Mouse (Mus musculus): ENCODE measurements around the gene Agap1. TPM values are rescaled to one million over a fixed set of nuclear protein-coding genes. Genes with fewer than 3 reads are reported as not detected.

Agap1 gene
- polyA plus RNA-seq, 1 experiment from 2014 or later, result 17.6 TPM

DNA sequence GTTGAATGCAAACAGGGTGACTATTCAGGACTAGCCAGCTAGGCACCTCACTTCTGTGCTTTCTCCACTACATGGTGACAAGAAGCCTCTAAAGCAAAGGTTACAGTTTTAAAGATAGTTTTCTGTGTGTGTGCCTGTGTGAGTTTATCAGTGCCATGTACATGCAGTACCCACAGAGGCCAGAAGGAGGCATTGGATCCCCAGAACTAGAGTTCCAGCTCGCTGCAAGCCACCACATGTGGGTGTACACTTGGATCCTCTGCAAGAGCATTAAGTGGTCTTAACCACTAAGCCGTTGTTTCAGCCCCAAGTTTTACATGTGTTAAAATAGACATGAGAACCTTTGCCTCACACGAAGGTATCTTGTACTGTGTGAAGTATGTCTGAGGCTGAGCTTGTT, 219.1 kb downstream of the Agap1 start:
- Histone ChIP-seq H3K27me3 (ENCODE audit: control insufficient read depth, insufficient read depth, low read length) (no peaks in the 10 kb centered on the region), H3K9me3 (ENCODE audit: control insufficient read depth, low read depth, low read length) (no peaks in the 10 kb centered on the region), H3K4me1 (ENCODE audit: control insufficient read depth, insufficient read depth, low read length) (no peaks in the 10 kb centered on the region), H3K27ac (ENCODE audit: low read length) (no peak overlapping the region), H3K4me2 (replicated peaks; ENCODE audit: low read depth, low read length) (no peak overlapping the region), H3K9ac (replicated peaks; ENCODE audit: low read depth, low read length) (no peak overlapping the region), H3K4me3 (ENCODE audit: low read depth, low read length) (no peak overlapping the region), H3K36me3 (ENCODE audit: control insufficient read depth, insufficient read depth, low read length) (peaks cover 18% of the 10 kb centered on the region; the same call in 1 of the 2 replicates)
- 83% methylated on average over 3 of the region's 3 CpGs for WGBS
- no peak for ATAC-seq (ENCODE audit: insufficient number of reproducible peaks, insufficient read depth, low FRiP score, low read depth)

DNA sequence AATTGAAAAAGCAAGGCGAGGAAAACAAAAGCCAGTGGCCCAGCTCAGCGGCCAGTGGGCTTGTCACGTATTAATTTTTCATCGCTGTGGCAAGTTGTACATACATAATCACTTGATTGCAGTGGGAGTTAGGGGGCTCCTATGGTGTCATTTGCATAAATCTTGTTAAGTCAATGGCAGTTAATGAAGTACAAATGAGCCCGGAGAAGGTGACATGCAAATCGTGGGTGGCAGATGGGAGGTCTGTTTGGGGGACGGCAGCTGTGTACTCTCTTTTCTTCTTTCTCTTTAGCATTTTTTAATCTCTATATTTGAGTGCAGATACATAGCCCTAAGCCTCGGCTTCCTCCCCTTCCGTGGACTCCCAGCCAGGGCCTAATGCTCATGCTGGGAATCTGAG, 220.1 kb downstream of the Agap1 start:
- H3K4me3 ChIP-seq (ENCODE audit: low read depth, low read length), result no peak overlapping the region
- H3K27me3 ChIP-seq (ENCODE audit: control insufficient read depth, insufficient read depth, low read length), result no peaks in the 10 kb centered on the region
- no peaks in the 10 kb centered on the region for H3K4me1 ChIP-seq (ENCODE audit: control insufficient read depth, insufficient read depth, low read length)
- 86% methylated on average over 9 of the region's 9 CpGs for WGBS
- H3K9me3 ChIP-seq (ENCODE audit: control insufficient read depth, low read depth, low read length), result no peaks in the 10 kb centered on the region
- no peak overlapping the region for H3K27ac ChIP-seq (ENCODE audit: low read length)
- ATAC-seq (ENCODE audit: insufficient number of reproducible peaks, insufficient read depth, low FRiP score, low read depth), result no peak
- H3K4me2 ChIP-seq (replicated peaks; ENCODE audit: low read depth, low read length), result no peak overlapping the region
- H3K36me3 ChIP-seq (ENCODE audit: control insufficient read depth, insufficient read depth, low read length), result peaks cover 18% of the 10 kb centered on the region; the same call in 1 of the 2 replicates
- no peak overlapping the region for H3K9ac ChIP-seq (replicated peaks; ENCODE audit: low read depth, low read length)

DNA sequence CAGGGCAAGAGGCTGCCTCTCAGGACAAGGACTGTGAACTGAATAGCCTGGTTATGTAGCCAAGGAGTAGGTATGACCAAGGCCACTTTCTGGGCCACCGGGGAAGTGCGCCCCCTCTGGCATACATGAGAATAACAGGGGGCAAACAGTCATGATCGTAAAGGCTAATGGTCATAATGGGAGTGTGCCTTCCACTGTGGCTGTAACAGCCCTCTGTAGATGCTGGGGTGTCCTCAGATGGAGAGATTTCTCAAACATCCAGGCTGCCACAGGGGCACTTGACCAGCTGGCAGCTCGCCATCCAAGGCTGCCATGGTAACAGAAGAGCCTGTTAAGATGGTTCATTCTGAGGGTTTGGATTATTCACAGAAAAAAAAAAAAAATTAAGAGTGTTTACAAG, 221.8 kb downstream of the Agap1 start:
- no peak for ATAC-seq (ENCODE audit: insufficient number of reproducible peaks, insufficient read depth, low FRiP score, low read depth)

DNA sequence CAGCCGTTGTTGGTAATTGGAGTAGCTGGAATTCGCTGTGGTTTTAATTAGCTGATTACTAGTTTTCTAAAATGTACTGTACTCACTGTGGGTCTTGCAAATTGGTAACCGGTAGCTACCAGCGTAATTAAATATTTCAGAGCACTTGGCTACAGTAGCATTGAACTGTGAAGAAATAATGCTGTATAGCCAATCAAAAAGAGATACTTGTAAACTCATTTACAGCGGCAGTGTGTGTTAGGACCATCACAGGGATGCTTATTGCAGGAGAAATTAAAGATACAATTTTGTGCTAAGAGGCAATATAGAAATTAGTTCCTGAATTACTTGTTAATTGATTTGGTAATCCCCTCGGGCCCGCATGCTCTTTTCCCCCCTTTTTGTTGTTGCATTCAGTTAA, 226.1 kb downstream of the Agap1 start:
- H3K27me3 ChIP-seq (ENCODE audit: control insufficient read depth, insufficient read depth, low read length), result no peaks in the 10 kb centered on the region
- 94% methylated on average over 7 of the region's 7 CpGs for WGBS

More for the DNA sequence above, 221.8 kb downstream of the Agap1 start:
- Histone ChIP-seq H3K9me3 (ENCODE audit: control insufficient read depth, low read depth, low read length) (no peaks in the 10 kb centered on the region), H3K4me1 (ENCODE audit: control insufficient read depth, insufficient read depth, low read length) (no peaks in the 10 kb centered on the region), H3K36me3 (ENCODE audit: control insufficient read depth, insufficient read depth, low read length) (peaks cover 13% of the 10 kb centered on the region; the same call in 1 of the 2 replicates), H3K27me3 (ENCODE audit: control insufficient read depth, insufficient read depth, low read length) (no peaks in the 10 kb centered on the region), H3K4me2 (replicated peaks; ENCODE audit: low read depth, low read length) (no peak overlapping the region), H3K27ac (ENCODE audit: low read length) (no peak overlapping the region), H3K4me3 (ENCODE audit: low read depth, low read length) (no peak overlapping the region), H3K9ac (replicated peaks; ENCODE audit: low read depth, low read length) (no peak overlapping the region)
- WGBS, result 68% methylated on average over 4 of the region's 4 CpGs

DNA sequence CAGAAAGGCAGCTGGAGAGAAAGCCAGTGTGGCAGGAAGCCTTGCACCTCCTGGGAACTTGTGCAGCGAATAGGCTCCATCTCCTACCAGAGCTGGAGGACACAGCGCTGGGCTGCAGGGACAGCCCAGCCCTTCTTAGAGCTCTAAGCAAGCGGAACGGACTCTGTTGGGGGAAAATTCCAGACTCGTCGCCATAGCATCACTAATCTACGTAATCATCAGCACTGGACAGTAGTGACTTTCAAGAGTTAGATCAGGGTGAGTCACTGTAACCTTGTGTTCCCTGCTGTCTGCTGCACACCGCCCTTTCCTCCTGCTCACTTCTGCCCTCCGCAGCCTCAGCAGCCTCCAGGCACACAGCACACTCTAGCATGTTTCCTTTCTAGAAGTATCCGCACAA, 234.3 kb downstream of the Agap1 start:
- no peaks in the 10 kb centered on the region for H3K9me3 ChIP-seq (ENCODE audit: control insufficient read depth, low read depth, low read length)
- H3K4me2 ChIP-seq (replicated peaks; ENCODE audit: low read depth, low read length), result no peak overlapping the region
- no peak for ATAC-seq (ENCODE audit: insufficient number of reproducible peaks, insufficient read depth, low FRiP score, low read depth)
- no peaks in the 10 kb centered on the region for H3K27me3 ChIP-seq (ENCODE audit: control insufficient read depth, insufficient read depth, low read length)
- 79% methylated on average over 10 of the region's 10 CpGs for WGBS
- H3K36me3 ChIP-seq (ENCODE audit: control insufficient read depth, insufficient read depth, low read length), result 0 out of 2 replicates have a peak, but pooled peaks cover 2% of the 10 kb centered on the region
- no peak overlapping the region for H3K4me3 ChIP-seq (ENCODE audit: low read depth, low read length)
- no peak overlapping the region for H3K9ac ChIP-seq (replicated peaks; ENCODE audit: low read depth, low read length)
- no peak overlapping the region for H3K27ac ChIP-seq (ENCODE audit: low read length)
- 0 out of 2 replicates have a peak, but pooled peaks cover 6% of the 10 kb centered on the region for H3K4me1 ChIP-seq (ENCODE audit: control insufficient read depth, insufficient read depth, low read length)

More for the DNA sequence above, 226.1 kb downstream of the Agap1 start:
- Histone ChIP-seq H3K4me2 (replicated peaks; ENCODE audit: low read depth, low read length) (no peak overlapping the region), H3K36me3 (ENCODE audit: control insufficient read depth, insufficient read depth, low read length) (peaks cover 2% of the 10 kb centered on the region; the same call in 1 of the 2 replicates), H3K4me3 (ENCODE audit: low read depth, low read length) (no peak overlapping the region), H3K9me3 (ENCODE audit: control insufficient read depth, low read depth, low read length) (no peaks in the 10 kb centered on the region), H3K4me1 (ENCODE audit: control insufficient read depth, insufficient read depth, low read length) (no peaks in the 10 kb centered on the region), H3K9ac (replicated peaks; ENCODE audit: low read depth, low read length) (no peak overlapping the region), H3K27ac (ENCODE audit: low read length) (no peak overlapping the region)
- ATAC-seq (ENCODE audit: insufficient number of reproducible peaks, insufficient read depth, low FRiP score, low read depth), result no peak

DNA sequence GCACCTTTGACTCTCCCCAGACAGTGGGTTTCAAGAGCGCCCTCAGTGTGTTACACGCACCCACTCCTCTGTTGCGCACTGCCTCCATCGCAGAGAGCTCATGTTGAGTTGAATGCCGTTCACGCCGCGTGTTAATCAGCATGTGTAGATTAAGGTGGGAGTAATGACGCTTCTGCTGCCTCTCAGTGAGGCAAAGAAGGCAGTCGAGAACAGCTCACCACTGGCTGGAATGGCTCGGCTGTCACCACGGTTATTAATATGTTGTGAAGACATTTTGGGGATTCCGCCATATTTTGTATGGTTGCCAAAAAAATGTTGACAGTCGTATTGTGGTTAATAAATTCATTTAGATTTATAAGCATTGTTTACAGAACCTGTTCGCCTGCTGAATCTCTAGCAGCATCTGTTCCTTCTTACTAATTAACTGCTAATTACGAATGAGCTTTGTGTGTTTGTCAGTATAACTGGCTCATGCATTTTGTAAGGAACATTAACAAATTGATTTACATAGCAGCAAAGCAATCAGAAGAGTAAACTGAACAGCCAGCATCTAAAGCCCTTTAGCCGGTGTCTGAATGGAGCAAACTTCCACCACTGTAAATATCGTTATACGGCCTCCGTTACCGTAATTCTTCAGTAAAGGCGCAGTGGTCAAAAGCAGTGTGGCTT, 235.1 kb downstream of the Agap1 start:
- ATAC-seq (ENCODE audit: insufficient number of reproducible peaks, insufficient read depth, low FRiP score, low read depth), result no peak

DNA sequence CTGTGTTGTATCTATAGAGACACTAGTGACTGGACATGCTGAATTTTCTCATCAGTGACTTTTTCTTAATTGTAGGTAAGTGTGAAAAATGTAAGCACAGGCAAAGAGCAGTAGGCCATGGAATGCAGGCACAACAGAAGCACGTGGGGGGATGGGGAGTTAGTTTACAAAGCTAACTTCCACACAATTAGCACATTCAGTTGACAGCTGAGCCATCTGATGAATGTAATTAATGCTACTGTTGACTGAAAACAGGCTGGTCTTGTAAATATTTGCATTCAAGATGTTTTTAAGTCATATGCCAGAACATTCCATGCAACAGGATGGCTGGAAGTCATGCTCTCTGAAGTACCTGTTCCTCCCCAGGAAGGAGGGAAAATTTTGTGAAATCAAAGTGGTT, 236.5 kb downstream of the Agap1 start:
- H3K4me2 ChIP-seq (replicated peaks; ENCODE audit: low read depth, low read length), result no peak overlapping the region
- no peak overlapping the region for H3K27ac ChIP-seq (ENCODE audit: low read length)
- no peaks in the 10 kb centered on the region for H3K27me3 ChIP-seq (ENCODE audit: control insufficient read depth, insufficient read depth, low read length)
- ATAC-seq (ENCODE audit: insufficient number of reproducible peaks, insufficient read depth, low FRiP score, low read depth), result no peak
- H3K4me1 ChIP-seq (ENCODE audit: control insufficient read depth, insufficient read depth, low read length), result 0 out of 2 replicates have a peak, but pooled peaks cover 6% of the 10 kb centered on the region
- H3K4me3 ChIP-seq (ENCODE audit: low read depth, low read length), result no peak overlapping the region
- no peaks in the 10 kb centered on the region for H3K9me3 ChIP-seq (ENCODE audit: control insufficient read depth, low read depth, low read length)
- H3K36me3 ChIP-seq (ENCODE audit: control insufficient read depth, insufficient read depth, low read length), result no peaks in the 10 kb centered on the region
- 29% methylated on average over 1 of the region's 1 CpGs for WGBS
- no peak overlapping the region for H3K9ac ChIP-seq (replicated peaks; ENCODE audit: low read depth, low read length)

More for the DNA sequence above, 235.1 kb downstream of the Agap1 start:
- no peak overlapping the region for H3K4me2 ChIP-seq (replicated peaks; ENCODE audit: low read depth, low read length)
- H3K27ac ChIP-seq (ENCODE audit: low read length), result no peak overlapping the region
- no peaks in the 10 kb centered on the region for H3K27me3 ChIP-seq (ENCODE audit: control insufficient read depth, insufficient read depth, low read length)
- H3K9ac ChIP-seq (replicated peaks; ENCODE audit: low read depth, low read length), result no peak overlapping the region
- 0 out of 2 replicates have a peak, but pooled peaks cover 2% of the 10 kb centered on the region for H3K36me3 ChIP-seq (ENCODE audit: control insufficient read depth, insufficient read depth, low read length)
- H3K4me1 ChIP-seq (ENCODE audit: control insufficient read depth, insufficient read depth, low read length), result 0 out of 2 replicates have a peak, but pooled peaks cover 6% of the 10 kb centered on the region
- H3K9me3 ChIP-seq (ENCODE audit: control insufficient read depth, low read depth, low read length), result no peaks in the 10 kb centered on the region
- WGBS, result 79% methylated on average over 22 of the region's 22 CpGs
- H3K4me3 ChIP-seq (ENCODE audit: low read depth, low read length), result no peak overlapping the region

DNA sequence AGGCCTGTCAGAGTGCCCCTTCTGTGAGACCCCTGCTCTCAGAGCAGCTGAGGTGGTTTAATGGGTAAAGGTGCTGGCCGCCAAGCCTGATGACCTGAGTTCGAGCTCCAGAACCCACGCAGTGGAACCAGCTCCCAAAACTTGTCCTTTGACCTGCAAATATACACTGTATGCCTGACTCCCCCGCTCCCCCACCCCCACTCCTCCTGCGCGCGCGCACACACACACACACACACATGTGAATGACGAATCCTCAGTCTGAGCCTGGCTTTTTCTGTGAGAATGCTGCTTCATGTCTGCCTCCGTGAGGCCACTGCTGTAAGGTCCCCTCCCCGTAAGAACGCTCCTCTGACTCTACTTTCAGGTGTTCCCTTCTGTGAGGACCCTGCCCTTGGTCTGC, 237.8 kb downstream of the Agap1 start:
- no peak overlapping the region for H3K4me2 ChIP-seq (replicated peaks; ENCODE audit: low read depth, low read length)
- ATAC-seq (ENCODE audit: insufficient number of reproducible peaks, insufficient read depth, low FRiP score, low read depth), result no peak
- H3K27ac ChIP-seq (ENCODE audit: low read length), result no peak overlapping the region
- H3K9ac ChIP-seq (replicated peaks; ENCODE audit: low read depth, low read length), result no peak overlapping the region
- no peaks in the 10 kb centered on the region for H3K27me3 ChIP-seq (ENCODE audit: control insufficient read depth, insufficient read depth, low read length)
- H3K4me1 ChIP-seq (ENCODE audit: control insufficient read depth, insufficient read depth, low read length), result 0 out of 2 replicates have a peak, but pooled peaks cover 6% of the 10 kb centered on the region
- 81% methylated on average over 12 of the region's 12 CpGs for WGBS
- no peaks in the 10 kb centered on the region for H3K36me3 ChIP-seq (ENCODE audit: control insufficient read depth, insufficient read depth, low read length)
- H3K4me3 ChIP-seq (ENCODE audit: low read depth, low read length), result no peak overlapping the region
- no peaks in the 10 kb centered on the region for H3K9me3 ChIP-seq (ENCODE audit: control insufficient read depth, low read depth, low read length)

Data from stomach, embryonic 14.5 days (tissue).